Mouse (Mus musculus) lung, embryonic 16.5 days (tissue): ENCODE data around the gene Gm11639. TPM values are rescaled to one million over a fixed set of nuclear protein-coding genes. Genes with fewer than 3 reads are reported as not detected.

ENCODE experiments used
- ATAC-seq: fragments of 200-750 bp; cut with Nextera tagmentation; 2 replicates; pipeline ENCODE4 v1.8.0; 2017; ENCODE audit warnings: low read depth, mild to moderate bottlenecking, moderate library complexity
- H3K27ac ChIP-seq: fragments of 300-500 bp; sonication (generic); 2 replicates; pipeline ENCODE4 v1.5.1; 2014; ENCODE audit warnings: mild to moderate bottlenecking, control low read depth, low read length
- H3K27me3 ChIP-seq: fragments of 300-500 bp; sonication (generic); 2 replicates; pipeline ENCODE4 v1.6.1; 2014; ENCODE audit warnings: low read depth, low read length, mixed read lengths; ENCODE audit not compliant: control insufficient read depth, insufficient read depth
- H3K36me3 ChIP-seq: fragments of 300-500 bp; sonication (generic); 2 replicates; pipeline ENCODE4 v1.6.1; 2014; ENCODE audit warnings: low read length; ENCODE audit not compliant: control insufficient read depth, insufficient read depth
- H3K4me1 ChIP-seq: fragments of 300-500 bp; sonication (generic); replicated peaks from 2 replicates; pipeline ENCODE4 v1.6.1; 2014; ENCODE audit warnings: low read length, mixed read lengths; ENCODE audit not compliant: control insufficient read depth, insufficient read depth
- H3K4me2 ChIP-seq: fragments of 300-500 bp; sonication (generic); 2 replicates; pipeline ENCODE4 v1.6.1; 2014; ENCODE audit warnings: low read depth, low read length, control low read depth
- H3K4me3 ChIP-seq: fragments of 300-500 bp; sonication (generic); 2 replicates; pipeline ENCODE4 v1.5.1; 2014; ENCODE audit warnings: mild to moderate bottlenecking, low read length, control low read depth
- H3K9ac ChIP-seq: fragments of 300-500 bp; sonication (generic); 2 replicates; pipeline ENCODE4 v1.6.1; 2014; ENCODE audit warnings: low read length, control low read depth
- H3K9me3 ChIP-seq: fragments of 300-500 bp; sonication (generic); 2 replicates; pipeline ENCODE4 v1.6.1; 2016; ENCODE audit warnings: low read length; ENCODE audit not compliant: control insufficient read depth
- WGBS: fragments of 180-500 bp; shearing (Covaris S2); extraction: QIAGEN DNeasy Blood & Tissue Kit; methylation state at CpG from one replicate; pipeline ENCODE4 v1.1.7; 2014; 5-methylcytosine and 5-hydroxymethylcytosine counted together
- polyA plus RNA-seq: library from polyadenylated mRNA; unstranded; fragments of >200 nt; fragmentation: Nextera tagmentation; extraction: Ambion mirVana; gene quantifications from 2 replicates; pipeline ENCODE4 v1.2.1, GENCODE M21; 2015

The Gm11639 gene
- polyA plus RNA-seq, 1 experiment from 2014 or later, result 0.01 TPM

- Histone ChIP-seq H3K4me1 (no peaks in the 10 kb centered on the region), H3K4me2 (no peak overlapping the region), H3K27me3 (no peaks in the 10 kb centered on the region), H3K36me3 (no peaks in the 10 kb centered on the region), H3K27ac (no peak overlapping the region), H3K9me3 (peaks cover 18% of the 10 kb centered on the region), H3K9ac (no peak overlapping the region), H3K4me3 (no peak overlapping the region)
- ATAC-seq, result no peak
- 78% methylated on average over 69 of the region's 69 CpGs for WGBS
Measured at GRCm38 (mm10) chr11:105164516-105165510, 479.3 kb downstream of the Gm11639 start.

GRCm38 (mm10) chr11:105166780-105167179 is 481.3 kb downstream of the Gm11639 start:
- WGBS, result 88% methylated on average over 10 of the region's 10 CpGs
- H3K27ac ChIP-seq, result no peak overlapping the region
- no peaks in the 10 kb centered on the region for H3K27me3 ChIP-seq

More at GRCm38 (mm10) chr11:105166780-105167179, 481.3 kb downstream of the Gm11639 start:
- no peak for ATAC-seq
- H3K9me3 ChIP-seq, result peaks cover 18% of the 10 kb centered on the region
- H3K36me3 ChIP-seq, result no peaks in the 10 kb centered on the region
- H3K4me3 ChIP-seq, result no peak overlapping the region
- H3K4me2 ChIP-seq, result no peak overlapping the region
- H3K4me1 ChIP-seq, result no peaks in the 10 kb centered on the region
- H3K9ac ChIP-seq, result no peak overlapping the region

Other genes starting within 250 kb of the Gm11639 start
- 21.6 and 21.9 TPM in 2 replicates for gene Kansl1, start 216.8 kb upstream of the Gm11639 start, polyA plus RNA-seq
- gene Cdc27, start 135.1 kb upstream of the Gm11639 start, polyA plus RNA-seq, result 36.2 and 37.8 TPM in 2 replicates
- 90.2 and 115 TPM in 2 replicates for gene Myl4, start 135.0 kb upstream of the Gm11639 start, polyA plus RNA-seq
- 4.5 and 4.6 TPM in 2 replicates for gene Itgb3, start 77.7 kb upstream of the Gm11639 start, polyA plus RNA-seq